ENCODE assay signal across 17 mouse cellular contexts in the genomic region with DNA sequence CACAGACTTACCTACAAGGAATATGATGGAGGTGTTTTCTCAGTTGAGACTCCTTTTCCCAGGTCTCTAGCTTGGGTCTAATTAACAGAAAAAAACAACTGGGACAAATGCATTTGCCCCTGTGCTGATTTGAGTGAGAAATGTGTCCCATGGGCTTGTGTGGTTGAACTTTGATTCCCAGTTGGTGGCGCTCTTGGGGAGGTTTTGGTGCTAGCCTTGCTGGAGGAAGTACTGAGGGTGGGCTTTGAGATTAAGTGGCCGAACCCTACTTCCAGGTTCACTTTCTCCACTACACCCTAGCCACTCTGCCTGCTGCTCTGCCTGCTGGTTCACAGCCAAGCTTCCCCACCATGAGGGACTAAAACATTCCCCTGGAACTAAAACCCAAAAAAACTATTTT. TPM values are rescaled to one million over a fixed set of nuclear protein-coding genes. Genes with fewer than 3 reads are reported as not detected.
A peak's percentile ranks its signal among the peaks of the same experiment; 100 is the strongest.
DNase-seq lines count a peak whose midpoint lies in the region; ATAC-seq and TF ChIP-seq lines count a peak whose summit lies in the region.
"Had no signal": no experiment of that assay in that cellular context is flagged by ENCODE, and none has a peak within 500 bp of the region (broad histone marks: within the 10 kb centered on the region; RNA-seq: fewer than 3 reads in every experiment).

No protein-coding gene starts in this region.

- H3K4me3 ChIP-seq in E14TG2a.4 (replicated peaks; ENCODE audit: low read length) = no peak overlapping the region
- H3K4me3 ChIP-seq in stomach, postnatal 0 days (ENCODE audit: low read depth, low read length) = no peak overlapping the region
- H3K4me3 ChIP-seq: embryonic facial prominence, embryonic 10.5 days; heart, embryonic 12.5 days; hindbrain, embryonic 10.5 days; limb, embryonic 15.5 days; midbrain, embryonic 15.5 days had no signal

- peaks cover 19% of the 10 kb centered on the region for H3K4me1 ChIP-seq in E14TG2a.4 (replicated peaks; ENCODE audit: low read depth, low read length)
- no peaks in the 10 kb centered on the region; the same call in 1 of the 2 replicates for H3K4me1 ChIP-seq in stomach, postnatal 0 days (replicated peaks; ENCODE audit: control insufficient read depth, insufficient read depth)

- peak; percentile 22 for TF ChIP-seq CTCF in E14TG2a.4 (conservative IDR thresholded peaks at IDR 0.05; ENCODE audit: low read length)
- peak; percentile 5; the same call in 1 of the 2 replicates for TF ChIP-seq CTCF in brain, embryonic 14.5 days (IDR thresholded peaks at IDR 0.05; ENCODE audit: borderline replicate concordance, extremely low read depth, insufficient read depth, insufficient read length)
- TF ChIP-seq CTCF in stomach, postnatal 0 days (IDR thresholded peaks at IDR 0.05; ENCODE audit: low read depth) = peak; percentile 10; the same call in 1 of the 2 replicates

- H3K9me3 ChIP-seq in E14TG2a.4 (ENCODE audit: low read length) = no peaks in the 10 kb centered on the region
- H3K9me3 ChIP-seq in stomach, postnatal 0 days (ENCODE audit: control insufficient read depth, low read length) = no peaks in the 10 kb centered on the region
- H3K9me3 ChIP-seq: embryonic facial prominence, embryonic 10.5 days; heart, embryonic 12.5 days; hindbrain, embryonic 10.5 days; limb, embryonic 15.5 days; midbrain, embryonic 15.5 days had no signal

- no peak for TF ChIP-seq POLR2A in brain, embryonic 14.5 days (IDR thresholded peaks at IDR 0.05; ENCODE audit: borderline replicate concordance, extremely low read depth, insufficient read depth, insufficient read length, poor library complexity, severe bottlenecking)

- H3K4me2 ChIP-seq in stomach, postnatal 0 days (replicated peaks; ENCODE audit: low read depth) = no peak overlapping the region
- H3K4me2 ChIP-seq: heart, embryonic 12.5 days; limb, embryonic 15.5 days; midbrain, embryonic 15.5 days had no signal

- ATAC-seq in stomach, postnatal 0 days (ENCODE audit: low FRiP score, low TSS enrichment) = no peak
- ATAC-seq: midbrain, embryonic 15.5 days had no signal

- H3K27ac ChIP-seq in stomach, postnatal 0 days (replicated peaks) = no peak overlapping the region
- H3K27ac ChIP-seq: embryonic facial prominence, embryonic 10.5 days; hindbrain, embryonic 10.5 days; limb, embryonic 15.5 days; midbrain, embryonic 15.5 days had no signal

- no peak overlapping the region for H3K9ac ChIP-seq in stomach, postnatal 0 days (ENCODE audit: low read length)
- H3K9ac ChIP-seq: heart, embryonic 12.5 days; limb, embryonic 15.5 days; midbrain, embryonic 15.5 days had no signal

- TF ChIP-seq EP300 in stomach, postnatal 0 days (optimal IDR thresholded peaks at IDR 0.05) = no peak

- DNase-seq in heart, adult 11 months = peak; percentile 35
- no peak for DNase-seq in heart, adult 18-20 months
- peak; percentile 14 for DNase-seq in brain, embryonic 14.5 days (ENCODE audit: low read depth)
- no peak for DNase-seq in stomach, postnatal 0 days (ENCODE audit: low spot score)
- no peak for DNase-seq in cerebellum, adult 11-12 months
- DNase-seq in right cerebral cortex, adult 18-20 months = no peak
- no peak for DNase-seq in gastrocnemius, postnatal 25 days
- DNase-seq: adrenal gland, adult 2 months; kidney, adult 11 months; kidney, postnatal 4 days; lung, postnatal 36 days had no signal

- WGBS in stomach, postnatal 0 days = 18% methylated on average over 2 of the region's 2 CpGs

- H3K36me3 ChIP-seq in E14TG2a.4 (ENCODE audit: insufficient read depth, low read length) = no peaks in the 10 kb centered on the region
- H3K36me3 ChIP-seq in stomach, postnatal 0 days (ENCODE audit: control insufficient read depth, insufficient read depth, low read length) = no peaks in the 10 kb centered on the region
- H3K36me3 ChIP-seq: embryonic facial prominence, embryonic 10.5 days; heart, embryonic 12.5 days; hindbrain, embryonic 10.5 days; limb, embryonic 15.5 days; midbrain, embryonic 15.5 days had no signal

- peaks cover 38% of the 10 kb centered on the region for H3K27me3 ChIP-seq in E14TG2a.4 (ENCODE audit: insufficient read depth, low read length)
- no peaks in the 10 kb centered on the region for H3K27me3 ChIP-seq in stomach, postnatal 0 days (ENCODE audit: control insufficient read depth, insufficient read depth, low read length)

RNA-seq across cellular contexts. Expression of a gene that starts 3.5 kb away (rescaled TPM):
- total RNA-seq in heart, adult 18-20 months (2021) = 10 to 100 TPM; 37.4 to 39.6 TPM
- 42.5 and 77.8 TPM in 2 replicates for polyA plus RNA-seq in brain, embryonic 14.5 days (2012; rRNA removed)
- 16.2 and 17.0 TPM in 2 replicates for polyA plus RNA-seq in stomach, postnatal 0 days (2015; fragmentation: Nextera tagmentation; extraction: Ambion mirVana)
- total RNA-seq in gastrocnemius, postnatal 25 days (2021) = 10 to 100 TPM; 24.3 to 25.7 TPM

Comparison
In these comparisons a context has a peak if more than half of its experiments do, and no peak if none do; other contexts are left out.
1. DNase-seq: peak in heart, adult 11 months (single experiment) and brain, embryonic 14.5 days (single experiment); none in heart, adult 18-20 months (0 of 2), stomach, postnatal 0 days (single experiment), cerebellum, adult 11-12 months (single experiment), right cerebral cortex, adult 18-20 months (single experiment) and gastrocnemius, postnatal 25 days (single experiment).
2. Peak in every context shown above with its lines, with median percentiles within 50 percentile points of each other: CTCF ChIP-seq.